Mouse (Mus musculus) liver, embryonic 14.5 days (tissue): ENCODE results near the gene Smyd4. TPM values are rescaled to one million over a fixed set of nuclear protein-coding genes. Genes with fewer than 3 reads are reported as not detected.
A peak's percentile ranks its signal among the peaks of the same experiment; 100 is the strongest.

Experiments
- ATAC-seq: fragments of 200-750 bp; cut with Nextera tagmentation; 2 replicates; pipeline ENCODE4 v1.8.0; 2017; ENCODE audit warnings: moderate number of reproducible peaks, mild to moderate bottlenecking, moderate library complexity; ENCODE audit not compliant: insufficient read depth
- DNase-seq, 3 experiments: peaks; one replicate each; pipeline ENCODE4 v3.0.0-alpha.2; 2012 to 2013; ENCODE audit warnings: low read depth in 3 of 3, low spot score in 3 of 3
- H3K27ac ChIP-seq: fragments of 300-500 bp; sonication (generic); 2 replicates; pipeline ENCODE4 v1.5.1; 2014; ENCODE audit warnings: moderate library complexity, mild to moderate bottlenecking, control low read depth, inconsistent platforms
- H3K27me3 ChIP-seq: fragments of 300-500 bp; sonication (generic); 2 replicates; pipeline ENCODE4 v1.6.1; 2014; ENCODE audit warnings: mild to moderate bottlenecking, low read length, moderate library complexity; ENCODE audit not compliant: control insufficient read depth, insufficient read depth
- H3K36me3 ChIP-seq: fragments of 300-500 bp; sonication (generic); replicated peaks from 2 replicates; pipeline ENCODE4 v1.6.1; 2014; ENCODE audit warnings: low read depth; ENCODE audit not compliant: control insufficient read depth, insufficient read depth
- H3K4me1 ChIP-seq, 2 experiments: fragments of 200-500 bp in 1 of 2; fragments of 300-500 bp in 1 of 2; sonication (generic) in 1 of 2; replicated peaks; 2 replicates each; pipeline ENCODE4 v1.6.1; 2012 to 2014; ENCODE audit warnings: antibody characterized with exemption in 1 of 2, inconsistent platforms in 1 of 2, low read length in 1 of 2; ENCODE audit not compliant: control insufficient read depth in 2 of 2, insufficient read depth in 2 of 2
- H3K4me2 ChIP-seq: fragments of 300-500 bp; sonication (generic); 2 replicates; pipeline ENCODE4 v1.6.1; 2014; ENCODE audit warnings: low read depth, mild to moderate bottlenecking, control low read depth, moderate library complexity
- H3K4me3 ChIP-seq, 2 experiments: fragments of 200-500 bp in 1 of 2; fragments of 300-500 bp in 1 of 2; sonication (generic) in 1 of 2; 2 replicates each; pipeline ENCODE4 v1.5.1; 2012 to 2014; ENCODE audit warnings: low read depth in 2 of 2, low read length in 2 of 2, mild to moderate bottlenecking in 2 of 2, control low read depth in 1 of 2, inconsistent platforms in 1 of 2, moderate library complexity in 1 of 2; ENCODE audit not compliant: insufficient read depth in 1 of 2
- H3K9ac ChIP-seq: fragments of 300-500 bp; sonication (generic); replicated peaks from 2 replicates; pipeline ENCODE4 v1.6.1; 2014; ENCODE audit warnings: mild to moderate bottlenecking, control low read depth, moderate library complexity
- H3K9me3 ChIP-seq: fragments of 300-500 bp; sonication (generic); 2 replicates; pipeline ENCODE4 v1.6.1; 2016; ENCODE audit warnings: low read length, mixed read lengths; ENCODE audit not compliant: control insufficient read depth
- CTCF ChIP-seq: IDR thresholded peaks from 2 replicates; pipeline ENCODE4 v1.5.1; 2016; ENCODE audit warnings: antibody characterized with exemption, low read depth, control low read depth
- EP300 ChIP-seq: IDR thresholded peaks from 2 replicates; pipeline ENCODE4 v1.6.1; 2016; ENCODE audit warnings: antibody characterized with exemption, low read depth
- WGBS: fragments of 180-500 bp; shearing (Covaris S2); extraction: QIAGEN DNeasy Blood & Tissue Kit; methylation state at CpG from one replicate; pipeline ENCODE4 v1.1.7; 2014; ENCODE audit not compliant: insufficient replicate concordance; 5-methylcytosine and 5-hydroxymethylcytosine counted together
- polyA plus RNA-seq, 2 experiments: library from polyadenylated mRNA; depleted of rRNA in 1 of 2; stranded (reverse) in 1 of 2; unstranded in 1 of 2; fragments of >200 nt; fragmentation: Nextera tagmentation in 1 of 2; extraction: Ambion mirVana in 1 of 2; gene quantifications; 2 replicates each; pipeline versions ENCODE4 v1.2.1 to v1.2.3; 2012 to 2014

The Smyd4 gene
- polyA plus RNA-seq, 2 experiments = 2.2 to 2.7 TPM

GRCm38 (mm10) chr11:75319246-75319645 is 29.0 kb upstream of the Smyd4 start:
- Histone ChIP-seq H3K27ac (no peak overlapping the region), H3K4me2 (no peak overlapping the region), H3K9me3 (no peaks in the 10 kb centered on the region), H3K4me3 (no peak overlapping the region), H3K4me1 (peaks cover 8 to 16% of the 10 kb centered on the region in 2 experiments), H3K27me3 (no peaks in the 10 kb centered on the region), H3K9ac (no peak overlapping the region), H3K36me3 (peaks cover 29% of the 10 kb centered on the region)
- ATAC-seq (no peak), DNase-seq (no peak)
- TF ChIP-seq CTCF = no peak
- no peak for TF ChIP-seq EP300
- 63% methylated on average over 5 of the region's 5 CpGs for WGBS

- TF ChIP-seq EP300 (no peak), CTCF (peak; percentile 44)
- 44% methylated on average over 8 of the region's 8 CpGs for WGBS
- Histone ChIP-seq H3K9ac (no peak overlapping the region), H3K4me3 (no peak overlapping the region), H3K4me1 (peaks cover 8 to 24% of the 10 kb centered on the region in 2 experiments), H3K4me2 (no peak overlapping the region; the same call in 1 of the 2 replicates), H3K36me3 (peaks cover 17% of the 10 kb centered on the region), H3K27me3 (no peaks in the 10 kb centered on the region), H3K27ac (no peak overlapping the region), H3K9me3 (no peaks in the 10 kb centered on the region)
- DNase-seq (no peak), ATAC-seq (peak; percentile 72; the same call in 1 of the 2 replicates)
These were observed 24.9 kb upstream of the Smyd4 start for GRCm38 (mm10) chr11:75323326-75323737.

DNA sequence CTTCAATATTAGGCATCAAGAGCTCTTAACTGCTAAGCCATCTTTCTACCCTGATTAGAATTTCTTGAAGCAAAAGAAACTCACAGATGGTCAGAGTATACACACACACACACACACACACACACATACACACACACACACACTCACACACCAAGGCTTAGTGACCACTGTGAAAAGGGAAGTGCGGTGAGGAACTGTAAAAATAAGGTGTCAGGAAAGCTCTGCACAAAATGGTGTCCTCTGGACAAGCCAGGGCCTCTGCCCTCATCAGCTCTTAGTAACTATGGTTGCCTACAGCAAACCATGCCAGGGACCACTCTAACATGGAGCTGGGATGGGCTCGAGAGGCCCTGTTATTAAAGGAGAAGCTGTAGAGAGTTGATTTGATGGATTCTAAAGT is 23.8 kb upstream of the Smyd4 start:
- no peak overlapping the region for H3K4me3 ChIP-seq
- ATAC-seq (no peak), DNase-seq (no peak)
- H3K36me3 ChIP-seq = peaks cover 19% of the 10 kb centered on the region
- H3K9ac ChIP-seq = no peak overlapping the region
- H3K27me3 ChIP-seq = no peaks in the 10 kb centered on the region
- TF ChIP-seq CTCF (no peak), EP300 (no peak)
- H3K9me3 ChIP-seq = no peaks in the 10 kb centered on the region
- peaks cover 8 to 24% of the 10 kb centered on the region in 2 experiments for H3K4me1 ChIP-seq
- 63% methylated on average over 2 of the region's 2 CpGs for WGBS
- no peak overlapping the region for H3K4me2 ChIP-seq
- no peak overlapping the region for H3K27ac ChIP-seq

GRCm38 (mm10) chr11:75325116-75325968 is 22.9 kb upstream of the Smyd4 start:
- H3K9me3 ChIP-seq = no peaks in the 10 kb centered on the region
- TF ChIP-seq CTCF (no peak), EP300 (no peak)
- DNase-seq = no peak
- WGBS = 74% methylated on average over 16 of the region's 16 CpGs
- H3K4me3 ChIP-seq = no peak overlapping the region
- H3K4me1 ChIP-seq = peaks cover 8 to 24% of the 10 kb centered on the region in 2 experiments
- H3K9ac ChIP-seq = no peak overlapping the region
- peaks cover 18% of the 10 kb centered on the region for H3K36me3 ChIP-seq
- no peak for ATAC-seq
- H3K27me3 ChIP-seq = no peaks in the 10 kb centered on the region
- no peak overlapping the region for H3K27ac ChIP-seq
- H3K4me2 ChIP-seq = no peak overlapping the region

DNA sequence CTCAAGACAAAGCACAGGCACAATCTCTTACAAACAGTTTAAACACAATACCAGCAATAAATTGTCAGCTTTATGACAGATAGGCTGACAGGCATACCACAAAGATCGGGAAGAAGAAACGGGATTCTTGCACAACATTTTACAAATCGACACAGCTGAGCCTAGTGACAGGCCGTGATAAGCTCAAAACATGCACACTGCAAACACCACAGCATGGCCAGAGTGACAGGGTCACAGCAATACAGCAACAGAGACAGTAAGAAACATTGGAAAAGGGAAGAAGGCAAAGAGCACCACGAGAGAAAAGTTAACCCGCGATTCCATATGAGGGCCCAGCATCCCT is 22.3 kb upstream of the Smyd4 start:
- H3K27me3 ChIP-seq = no peaks in the 10 kb centered on the region
- H3K4me2 ChIP-seq = no peak overlapping the region
- 42% methylated on average over 7 of the region's 7 CpGs for WGBS
- no peak overlapping the region for H3K4me3 ChIP-seq
- H3K9me3 ChIP-seq = no peaks in the 10 kb centered on the region
- H3K27ac ChIP-seq = no peak overlapping the region
- peaks cover 8 to 24% of the 10 kb centered on the region in 2 experiments for H3K4me1 ChIP-seq
- no peak for TF ChIP-seq EP300
- TF ChIP-seq CTCF = no peak
- H3K36me3 ChIP-seq = peaks cover 19% of the 10 kb centered on the region
- ATAC-seq = no peak
- no peak overlapping the region for H3K9ac ChIP-seq
- DNase-seq = no peak
